Comparison of ENCODE assay signal across 9 mouse cellular contexts in genomic region chr2:173992041-173992440, GRCm38 (mm10).
DNase-seq lines count a peak whose midpoint lies in the region; ATAC-seq and TF ChIP-seq lines count a peak whose summit lies in the region.
"Had no signal": no experiment of that assay in that cellular context is flagged by ENCODE, and none has a peak within 500 bp of the region (broad histone marks: within the 10 kb centered on the region; RNA-seq: fewer than 3 reads in every experiment).

No protein-coding gene starts in this region.

- ATAC-seq in heart, postnatal 0 days (ENCODE audit: insufficient read depth, low read depth) = peak; percentile 54; the same call in 1 of the 2 replicates
- ATAC-seq in hindbrain, embryonic 12.5 days (ENCODE audit: low FRiP score) = no peak; the same call in 1 of the 2 replicates
- ATAC-seq in limb, embryonic 12.5 days (ENCODE audit: insufficient number of reproducible peaks, insufficient read depth, low FRiP score, low TSS enrichment, low read depth) = peak; percentile 48; the same call in 1 of the 2 replicates

- H3K9ac ChIP-seq in heart, postnatal 0 days (replicated peaks; ENCODE audit: low read depth, low read length) = no peak overlapping the region
- H3K9ac ChIP-seq in hindbrain, embryonic 12.5 days = no peak overlapping the region
- no peak overlapping the region for H3K9ac ChIP-seq in limb, embryonic 12.5 days (replicated peaks)

- TF ChIP-seq CTCF in heart, postnatal 0 days (IDR thresholded peaks at IDR 0.05; ENCODE audit: low read depth) = no peak

- H3K4me1 ChIP-seq in heart, postnatal 0 days (ENCODE audit: control insufficient read depth, insufficient read depth) = 0 out of 2 replicates have a peak, but pooled peaks cover 4% of the 10 kb centered on the region
- H3K4me1 ChIP-seq in hindbrain, embryonic 12.5 days = peaks cover 34% of the 10 kb centered on the region
- H3K4me1 ChIP-seq in limb, embryonic 12.5 days (replicated peaks) = peaks cover 33% of the 10 kb centered on the region

- 17% methylated on average over 5 of the region's 5 CpGs for WGBS in heart, postnatal 0 days
- WGBS in hindbrain, embryonic 12.5 days = 31% methylated on average over 5 of the region's 5 CpGs
- 35% methylated on average over 5 of the region's 5 CpGs for WGBS in limb, embryonic 12.5 days

- H3K36me3 ChIP-seq in heart, postnatal 0 days (replicated peaks; ENCODE audit: control insufficient read depth, insufficient read depth, low read length) = no peaks in the 10 kb centered on the region
- no peaks in the 10 kb centered on the region for H3K36me3 ChIP-seq in hindbrain, embryonic 12.5 days
- H3K36me3 ChIP-seq in limb, embryonic 12.5 days = no peaks in the 10 kb centered on the region

- no peak for TF ChIP-seq EP300 in heart, postnatal 0 days (IDR thresholded peaks at IDR 0.05; ENCODE audit: low read depth)

- H3K27ac ChIP-seq in heart, postnatal 0 days (ENCODE audit: low read depth) = no peak overlapping the region
- H3K27ac ChIP-seq in hindbrain, embryonic 12.5 days = peak overlapping the region; percentile 71
- H3K27ac ChIP-seq in limb, embryonic 12.5 days = no peak overlapping the region

- H3K4me2 ChIP-seq in heart, postnatal 0 days (ENCODE audit: low read depth, low read length) = no peak overlapping the region
- no peak overlapping the region for H3K4me2 ChIP-seq in hindbrain, embryonic 12.5 days (replicated peaks)
- H3K4me2 ChIP-seq in limb, embryonic 12.5 days = no peak overlapping the region

- no peak overlapping the region for H3K4me3 ChIP-seq in heart, postnatal 0 days (ENCODE audit: low read depth, low read length)
- H3K4me3 ChIP-seq in hindbrain, embryonic 12.5 days = no peak overlapping the region
- H3K4me3 ChIP-seq in limb, embryonic 12.5 days (replicated peaks) = no peak overlapping the region

- DNase-seq in heart, postnatal 0 days (ENCODE audit: low spot score) = peak; percentile 8
- no peak for DNase-seq in heart, adult 8-10 months (ENCODE audit: low spot score)
- peak; percentile 54 for DNase-seq in ZHBTc4 (ENCODE audit: low read depth, low spot score)
- no peak for DNase-seq in urinary bladder, postnatal 36 days (ENCODE audit: low spot score in 2 of 2)
- DNase-seq in adrenal gland, postnatal 25 days = no peak
- no peak for DNase-seq in layer of hippocampus, postnatal 14 days (ENCODE audit: low spot score in 2 of 2)
- DNase-seq: right cerebral cortex, postnatal 4 days had no signal

- no peaks in the 10 kb centered on the region for H3K9me3 ChIP-seq in heart, postnatal 0 days (replicated peaks; ENCODE audit: control insufficient read depth, low read length)
- H3K9me3 ChIP-seq in hindbrain, embryonic 12.5 days (replicated peaks) = no peaks in the 10 kb centered on the region
- no peaks in the 10 kb centered on the region for H3K9me3 ChIP-seq in limb, embryonic 12.5 days

- H3K27me3 ChIP-seq in heart, postnatal 0 days (ENCODE audit: control insufficient read depth, insufficient read depth, low read length) = no peaks in the 10 kb centered on the region
- H3K27me3 ChIP-seq in hindbrain, embryonic 12.5 days = no peaks in the 10 kb centered on the region
- H3K27me3 ChIP-seq in limb, embryonic 12.5 days = no peaks in the 10 kb centered on the region

Comparison
In these comparisons a context has a peak if more than half of its experiments do, and no peak if none do; other contexts are left out.
1. DNase-seq: peak in heart, postnatal 0 days (single experiment) and ZHBTc4 (single experiment); none in heart, adult 8-10 months (single experiment), urinary bladder, postnatal 36 days (0 of 2), adrenal gland, postnatal 25 days (single experiment) and layer of hippocampus, postnatal 14 days (0 of 2).